Mouse (Mus musculus): ENCODE measurements around the gene Pld2. TPM values are rescaled to one million over a fixed set of nuclear protein-coding genes. Genes with fewer than 3 reads are reported as not detected.

The Pld2 gene
- 19.7 and 23.3 TPM in 2 replicates for polyA plus RNA-seq (2011; ENCODE audit: insufficient read length, low read depth, missing spikeins)

- TF ChIP-seq CTCF (IDR thresholded peaks at IDR 0.05; ENCODE audit: borderline replicate concordance, insufficient read depth, low read length) (peak; percentile 61; the same call in 1 of the 2 replicates), POLR2A (IDR thresholded peaks at IDR 0.05; ENCODE audit: low read depth, low read length) (peak; percentile 61)
These were observed at the start of gene Pld2 for GRCm38 (mm10) chr11:70539877-70540587. Gene Pld2, plus strand, starts transcription at chr11:70540064.

DNA sequence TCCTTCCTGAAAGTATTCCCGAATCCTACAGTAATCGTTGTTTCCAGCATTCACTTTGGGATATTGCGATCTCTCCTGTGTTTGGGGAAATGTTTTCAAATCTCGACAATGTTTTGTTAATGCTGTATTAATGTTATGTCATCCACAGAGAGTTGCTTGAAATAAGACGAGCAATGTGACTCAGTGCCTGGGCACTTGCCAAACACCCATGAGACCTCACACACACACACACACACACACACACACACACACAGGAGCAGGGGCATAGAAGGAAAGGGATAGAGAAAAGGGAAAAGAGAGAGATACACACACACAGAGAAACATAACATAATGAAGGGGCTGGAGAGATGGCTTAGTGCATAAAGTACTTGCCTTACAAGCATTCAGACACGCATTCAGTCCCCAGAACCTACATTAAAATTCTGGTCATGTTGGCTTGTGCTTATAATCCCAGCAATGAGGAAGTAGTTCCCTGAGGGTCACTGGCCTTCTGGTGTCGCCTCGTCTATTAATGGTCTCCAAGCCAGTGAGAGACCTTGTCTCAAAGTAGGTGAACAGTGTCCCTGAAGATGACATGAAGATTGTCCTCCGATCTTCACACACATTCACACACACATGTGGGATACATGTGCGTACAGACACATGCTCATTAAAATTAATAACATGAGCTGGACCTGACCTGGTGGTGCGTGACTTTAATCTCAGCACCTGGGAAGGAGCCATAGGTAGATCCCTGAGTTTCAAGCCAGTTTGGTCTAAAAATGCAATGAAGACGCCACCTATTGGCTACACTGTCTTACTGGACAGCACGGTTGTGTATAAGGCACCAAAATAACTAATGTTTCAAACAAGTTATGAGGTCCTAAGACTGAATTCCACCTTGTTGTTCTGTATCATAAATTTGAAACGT, 40.0 kb upstream of the Pld2 start:
- TF ChIP-seq CTCF (IDR thresholded peaks at IDR 0.05; ENCODE audit: borderline replicate concordance, insufficient read depth, low read length): no peak
- TF ChIP-seq POLR2A (IDR thresholded peaks at IDR 0.05; ENCODE audit: low read depth, low read length): no peak
- Histone ChIP-seq H3K4me3 (ENCODE audit: insufficient read depth, low read length) (no peak overlapping the region), H3K4me1 (ENCODE audit: control insufficient read depth, insufficient read depth, low read length) (no peaks in the 10 kb centered on the region), H3K27ac (ENCODE audit: insufficient read depth, low read length) (no peak overlapping the region)

More at GRCm38 (mm10) chr11:70539877-70540587, at the start of gene Pld2:
- 0 out of 2 replicates have a peak, but pooled peaks cover 5% of the 10 kb centered on the region for H3K4me1 ChIP-seq (ENCODE audit: control insufficient read depth, insufficient read depth, low read length)
- H3K4me3 ChIP-seq (ENCODE audit: insufficient read depth, low read length): peak within 1 kb of the TSS; percentile 52
- H3K27ac ChIP-seq (ENCODE audit: insufficient read depth, low read length): peak within 1 kb of the TSS; percentile 47; the same call in 1 of the 2 replicates

DNA sequence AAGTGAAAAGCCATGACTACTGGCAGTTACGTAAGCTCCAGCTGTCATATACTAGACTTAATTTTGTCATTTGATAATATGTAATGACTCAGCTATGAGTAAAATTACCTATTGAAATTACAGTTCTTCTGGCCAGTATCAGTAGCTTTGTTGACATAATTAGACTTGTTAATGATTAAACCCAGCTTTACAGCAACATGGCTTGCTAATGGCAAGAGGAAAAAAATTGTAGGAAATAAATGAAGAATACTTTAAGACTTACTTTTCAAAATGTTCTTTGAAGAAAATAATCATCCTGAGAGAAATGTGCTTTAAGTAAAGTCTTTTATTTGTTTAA, 39.4 kb upstream of the Pld2 start:
- Histone ChIP-seq H3K27ac (ENCODE audit: insufficient read depth, low read length) (no peak overlapping the region), H3K4me1 (ENCODE audit: control insufficient read depth, insufficient read depth, low read length) (no peaks in the 10 kb centered on the region), H3K4me3 (ENCODE audit: insufficient read depth, low read length) (no peak overlapping the region)
- TF ChIP-seq POLR2A (IDR thresholded peaks at IDR 0.05; ENCODE audit: low read depth, low read length) (no peak), CTCF (IDR thresholded peaks at IDR 0.05; ENCODE audit: borderline replicate concordance, insufficient read depth, low read length) (no peak)

GRCm38 (mm10) chr11:70502018-70502417, 37.8 kb upstream of the Pld2 start:
- no peak overlapping the region for H3K4me3 ChIP-seq (ENCODE audit: insufficient read depth, low read length)
- H3K4me1 ChIP-seq (ENCODE audit: control insufficient read depth, insufficient read depth, low read length): no peaks in the 10 kb centered on the region
- TF ChIP-seq POLR2A (IDR thresholded peaks at IDR 0.05; ENCODE audit: low read depth, low read length): no peak
- TF ChIP-seq CTCF (IDR thresholded peaks at IDR 0.05; ENCODE audit: borderline replicate concordance, insufficient read depth, low read length): no peak
- H3K27ac ChIP-seq (ENCODE audit: insufficient read depth, low read length): no peak overlapping the region

GRCm38 (mm10) chr11:70504970-70505369, 34.9 kb upstream of the Pld2 start, which contains the start of gene Tm4sf5:
Gene Tm4sf5, plus strand, starts transcription at chr11:70505244.
- H3K4me1 ChIP-seq (ENCODE audit: control insufficient read depth, insufficient read depth, low read length): no peaks in the 10 kb centered on the region
- TF ChIP-seq POLR2A (IDR thresholded peaks at IDR 0.05; ENCODE audit: low read depth, low read length): no peak
- TF ChIP-seq CTCF (IDR thresholded peaks at IDR 0.05; ENCODE audit: borderline replicate concordance, insufficient read depth, low read length): no peak
- no peak within 1 kb of the TSS for H3K4me3 ChIP-seq (ENCODE audit: insufficient read depth, low read length)
- no peak within 1 kb of the TSS for H3K27ac ChIP-seq (ENCODE audit: insufficient read depth, low read length)

DNA sequence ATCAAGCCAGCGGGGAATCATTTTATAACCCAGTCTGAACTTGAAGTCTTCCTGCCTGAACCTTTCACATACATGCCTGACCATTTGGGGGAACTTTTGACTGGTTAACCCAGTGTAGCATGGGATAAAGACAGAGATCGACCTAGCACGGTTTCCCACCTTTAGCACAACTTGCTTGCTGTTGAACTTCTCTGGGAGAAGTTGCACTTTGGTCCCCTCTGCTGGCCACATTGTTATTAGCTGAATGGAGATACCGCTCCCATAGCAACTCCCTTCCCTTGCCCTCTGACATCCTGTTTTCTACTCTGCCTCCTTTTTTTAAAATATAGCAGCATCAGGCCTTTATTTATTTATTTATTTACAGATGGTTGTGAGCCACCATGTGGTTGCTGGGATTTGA, 33.5 kb upstream of the Pld2 start:
- TF ChIP-seq POLR2A (IDR thresholded peaks at IDR 0.05; ENCODE audit: low read depth, low read length) (no peak), CTCF (IDR thresholded peaks at IDR 0.05; ENCODE audit: borderline replicate concordance, insufficient read depth, low read length) (0 out of 2 replicates have a peak, but pooled peaks have one; percentile 17)
- H3K4me3 ChIP-seq (ENCODE audit: insufficient read depth, low read length): no peak overlapping the region
- no peak overlapping the region for H3K27ac ChIP-seq (ENCODE audit: insufficient read depth, low read length)
- H3K4me1 ChIP-seq (ENCODE audit: control insufficient read depth, insufficient read depth, low read length): no peaks in the 10 kb centered on the region

- no peak overlapping the region for H3K4me3 ChIP-seq (ENCODE audit: insufficient read depth, low read length)
- H3K4me1 ChIP-seq (ENCODE audit: control insufficient read depth, insufficient read depth, low read length): no peaks in the 10 kb centered on the region
- H3K27ac ChIP-seq (ENCODE audit: insufficient read depth, low read length): no peak overlapping the region
- TF ChIP-seq CTCF (IDR thresholded peaks at IDR 0.05; ENCODE audit: borderline replicate concordance, insufficient read depth, low read length) (no peak), POLR2A (IDR thresholded peaks at IDR 0.05; ENCODE audit: low read depth, low read length) (no peak)
These were observed 32.8 kb upstream of the Pld2 start for GRCm38 (mm10) chr11:70506962-70507515.

DNA sequence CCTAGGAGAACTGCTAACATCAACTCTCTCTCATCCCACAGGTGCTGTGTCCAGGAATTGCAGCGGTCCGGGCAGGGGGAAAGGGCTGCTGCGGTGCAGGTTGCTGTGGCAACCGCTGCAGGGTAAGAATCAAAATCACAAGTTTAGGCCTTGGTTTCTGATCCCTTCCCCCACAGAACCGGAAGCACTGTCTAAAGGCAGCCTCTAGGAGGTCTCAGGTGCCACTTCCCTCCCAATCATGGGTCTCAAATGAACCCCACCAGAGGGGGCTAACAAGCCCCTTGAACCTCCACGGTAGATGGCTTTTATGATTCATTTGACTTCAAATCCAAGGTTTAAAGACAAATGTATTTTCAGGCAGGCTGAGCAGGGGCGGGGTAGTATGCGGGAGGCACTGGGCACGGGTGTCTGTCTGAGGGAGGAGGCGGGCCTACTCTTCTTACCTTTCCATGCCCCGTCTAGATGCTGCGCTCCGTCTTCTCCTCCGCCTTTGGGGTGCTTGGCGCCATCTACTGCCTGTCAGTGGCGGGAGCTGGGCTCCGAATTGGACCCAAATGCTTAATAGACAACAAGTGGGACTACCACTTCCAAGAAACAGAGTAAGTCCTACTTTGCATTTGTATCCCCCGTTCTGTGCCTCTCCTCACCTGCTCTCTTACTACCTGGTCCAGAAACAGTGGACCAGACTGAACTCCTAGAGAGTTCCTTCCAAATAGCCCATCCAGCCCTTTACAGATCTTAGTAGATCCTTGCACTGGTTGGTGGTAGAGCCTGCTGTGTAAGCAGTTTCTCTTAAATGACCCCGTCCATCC, 29.9 kb upstream of the Pld2 start:
- Histone ChIP-seq H3K4me1 (ENCODE audit: control insufficient read depth, insufficient read depth, low read length) (no peaks in the 10 kb centered on the region), H3K4me3 (ENCODE audit: insufficient read depth, low read length) (no peak overlapping the region), H3K27ac (ENCODE audit: insufficient read depth, low read length) (no peak overlapping the region)
- TF ChIP-seq CTCF (IDR thresholded peaks at IDR 0.05; ENCODE audit: borderline replicate concordance, insufficient read depth, low read length) (peak; percentile 87), POLR2A (IDR thresholded peaks at IDR 0.05; ENCODE audit: low read depth, low read length) (no peak)

DNA sequence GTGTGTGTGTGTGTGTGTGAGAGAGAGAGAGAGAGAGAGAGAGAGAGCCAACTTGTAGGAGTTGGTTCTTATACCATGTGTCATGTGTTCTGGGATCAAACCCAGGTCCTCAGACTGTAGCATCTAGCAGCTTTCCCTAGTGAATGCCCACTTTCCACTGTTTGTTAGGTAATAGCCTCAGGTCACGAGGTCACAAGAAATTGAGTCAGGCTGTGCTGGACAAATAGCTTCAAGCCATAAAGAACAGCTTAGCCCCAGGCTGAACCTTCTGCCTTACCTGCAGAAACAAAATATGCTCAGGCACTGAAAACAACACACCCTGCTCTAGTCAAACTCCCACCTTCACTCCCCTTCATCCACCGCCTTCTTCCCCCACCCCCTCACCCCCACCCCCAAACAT, 28.6 kb upstream of the Pld2 start:
- Histone ChIP-seq H3K4me3 (ENCODE audit: insufficient read depth, low read length) (no peak overlapping the region), H3K27ac (ENCODE audit: insufficient read depth, low read length) (no peak overlapping the region), H3K4me1 (ENCODE audit: control insufficient read depth, insufficient read depth, low read length) (no peaks in the 10 kb centered on the region)
- TF ChIP-seq POLR2A (IDR thresholded peaks at IDR 0.05; ENCODE audit: low read depth, low read length) (no peak), CTCF (IDR thresholded peaks at IDR 0.05; ENCODE audit: borderline replicate concordance, insufficient read depth, low read length) (no peak)

Measured in embryonic fibroblast, embryonic 13.5 days (primary cell).